In the genomic region with DNA sequence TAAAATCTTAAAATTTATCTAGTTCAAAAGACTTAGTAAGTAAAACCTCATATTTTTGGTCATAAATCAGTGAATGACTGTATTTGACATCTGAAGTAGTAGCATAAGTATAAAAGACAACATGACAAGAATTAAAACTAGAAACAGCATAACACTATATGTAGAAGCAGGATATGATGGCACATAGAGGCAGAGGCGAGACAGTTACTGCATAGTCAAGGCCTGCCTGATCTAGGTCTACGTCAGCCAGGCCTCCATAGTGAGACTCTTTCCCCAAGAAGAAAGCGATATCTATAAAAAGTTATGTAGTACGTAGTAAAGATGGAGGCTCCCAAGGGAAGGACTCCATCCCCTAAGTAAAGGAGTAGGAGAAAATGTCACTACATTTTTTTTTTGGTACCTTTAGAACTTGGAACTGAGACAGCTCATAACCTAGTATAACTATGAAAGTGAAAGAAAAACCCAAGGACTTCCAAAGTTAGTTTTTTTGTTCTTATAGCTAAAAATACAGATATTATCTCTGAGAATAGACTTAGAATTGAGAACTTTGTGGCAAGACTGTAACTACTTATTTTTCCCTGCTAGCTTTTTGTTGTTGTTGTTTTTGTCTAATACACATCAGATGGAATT, we compare ENCODE assay signal across 26 mouse cellular contexts. TPM values are rescaled to one million over a fixed set of nuclear protein-coding genes. Genes with fewer than 3 reads are reported as not detected.
A peak's percentile ranks its signal among the peaks of the same experiment; 100 is the strongest.
DNase-seq lines count a peak whose midpoint lies in the region; ATAC-seq and TF ChIP-seq lines count a peak whose summit lies in the region.
"Had no signal": no experiment of that assay in that cellular context is flagged by ENCODE, and none has a peak within 500 bp of the region (broad histone marks: within the 10 kb centered on the region; RNA-seq: fewer than 3 reads in every experiment).

No protein-coding gene starts in this region.

- peak; percentile 33 for DNase-seq in CD4-positive, CD25-positive, alpha-beta regulatory T cell, adult 2 months (ENCODE audit: low read depth, low spot score)
- DNase-seq in left cerebral cortex, postnatal 4 days: no peak
- no peak for DNase-seq in kidney, adult 2 months
- DNase-seq in adrenal gland, adult 2 months: no peak
- DNase-seq: adrenal gland, adult 8-10 months; adrenal gland, postnatal 14 days; adrenal gland, postnatal 36 days; cerebellum, adult 18-20 months; cerebellum, adult 8-10 months; cerebellum, adult 9-11 months; cerebellum, postnatal 14 days; cerebellum, postnatal 36 days; embryo, embryonic 11 days had no signal

- no peaks in the 10 kb centered on the region for H3K4me1 ChIP-seq in neural tube, embryonic 15.5 days
- no peaks in the 10 kb centered on the region for H3K4me1 ChIP-seq in kidney, adult 2 months (ENCODE audit: control insufficient read depth, insufficient read depth, low read length)
- H3K4me1 ChIP-seq: embryonic facial prominence, embryonic 13.5 days; embryonic facial prominence, embryonic 15.5 days; forebrain, embryonic 10.5 days; forebrain, embryonic 12.5 days had no signal

- no peak overlapping the region for H3K9ac ChIP-seq in neural tube, embryonic 15.5 days (replicated peaks)
- H3K9ac ChIP-seq: embryonic facial prominence, embryonic 13.5 days; embryonic facial prominence, embryonic 15.5 days; forebrain, embryonic 12.5 days had no signal

- WGBS in neural tube, embryonic 15.5 days: 91% methylated on average over 4 of the region's 4 CpGs
- 94% methylated on average over 4 of the region's 4 CpGs for WGBS in kidney, adult 2 months

- no peak overlapping the region for H3K4me2 ChIP-seq in neural tube, embryonic 15.5 days
- H3K4me2 ChIP-seq: embryonic facial prominence, embryonic 13.5 days; embryonic facial prominence, embryonic 15.5 days; forebrain, embryonic 12.5 days had no signal

- no peaks in the 10 kb centered on the region for H3K27me3 ChIP-seq in neural tube, embryonic 15.5 days (replicated peaks)
- H3K27me3 ChIP-seq in kidney, adult 2 months (replicated peaks; ENCODE audit: control insufficient read depth, insufficient read depth, low read length): no peaks in the 10 kb centered on the region
- H3K27me3 ChIP-seq: CH12.LX; embryonic facial prominence, embryonic 13.5 days; embryonic facial prominence, embryonic 15.5 days; forebrain, embryonic 12.5 days; Patski had no signal

- no peak for TF ChIP-seq CTCF in kidney, adult 2 months (conservative IDR thresholded peaks at IDR 0.05; ENCODE audit: insufficient read depth, insufficient read length, low read depth, low read length)

- intact Hi-C loops in left cerebral cortex, postnatal 4 days (cut with DNase I): loop anchor here (10.0 kb wide), 3 partner anchors 263 to 483 kb away; partner anchors contain the start of genes Abca14, Abca15, Crym and Tmem159

- no peak overlapping the region for H3K4me3 ChIP-seq in neural tube, embryonic 15.5 days (replicated peaks)
- H3K4me3 ChIP-seq in kidney, adult 2 months (ENCODE audit: insufficient read depth, low read depth, low read length): no peak overlapping the region
- H3K4me3 ChIP-seq: embryonic facial prominence, embryonic 13.5 days; embryonic facial prominence, embryonic 15.5 days; erythroblast, embryonic 14.5 days; forebrain, embryonic 10.5 days; forebrain, embryonic 12.5 days had no signal

- no peaks in the 10 kb centered on the region for H3K36me3 ChIP-seq in neural tube, embryonic 15.5 days
- no peaks in the 10 kb centered on the region for H3K36me3 ChIP-seq in kidney, adult 2 months (ENCODE audit: control insufficient read depth, insufficient read depth, low read length)
- H3K36me3 ChIP-seq: forebrain, embryonic 12.5 days had no signal

- H3K9me3 ChIP-seq in neural tube, embryonic 15.5 days (replicated peaks): no peaks in the 10 kb centered on the region
- H3K9me3 ChIP-seq: embryonic facial prominence, embryonic 13.5 days; embryonic facial prominence, embryonic 15.5 days; forebrain, embryonic 10.5 days; forebrain, embryonic 12.5 days; G1E had no signal

- peak; percentile 62 for ATAC-seq in activated CD4-positive, CD25-positive, alpha-beta regulatory T cell, adult 4 months
- peak; percentile 60 for ATAC-seq in inflammation-experienced regulatory T-cells, adult 6 months
- no peak for ATAC-seq in neural tube, embryonic 15.5 days (ENCODE audit: low FRiP score)
- ATAC-seq: forebrain, embryonic 14.5 days; forebrain, embryonic 16.5 days; Patski had no signal

- no peak overlapping the region for H3K27ac ChIP-seq in neural tube, embryonic 15.5 days (replicated peaks)
- H3K27ac ChIP-seq in kidney, adult 2 months (ENCODE audit: insufficient read depth, low read depth, low read length): no peak overlapping the region
- H3K27ac ChIP-seq: embryonic facial prominence, embryonic 13.5 days; embryonic facial prominence, embryonic 15.5 days; forebrain, embryonic 10.5 days; forebrain, embryonic 12.5 days had no signal

- TF ChIP-seq POLR2A in kidney, adult 2 months (IDR thresholded peaks at IDR 0.05; ENCODE audit: low read depth, low read length): no peak

RNA-seq across cellular contexts. Expression of gene Eri2, which starts 48.1 kb away (rescaled TPM):
- 10 to 100 TPM in 1 of 2 experiments, 1 to 10 TPM in 1; 9.2 to 12.0 TPM for polyA plus RNA-seq in activated CD4-positive, CD25-positive, alpha-beta regulatory T cell, adult 4 months (2017; shearing (Covaris generic))
- 10 to 100 TPM in 1 of 3 experiments, 1 to 10 TPM in 2; 7.2 to 14.3 (median 8.1) TPM for polyA plus RNA-seq in inflammation-experienced regulatory T-cells, adult 6 months (2017; shearing (Covaris generic))
- 15.3 and 16.2 TPM in 2 replicates for polyA plus RNA-seq in neural tube, embryonic 15.5 days (2015; fragmentation: Nextera tagmentation; extraction: Ambion mirVana)
- 10 to 100 TPM in 1 of 2 experiments, 1 to 10 TPM in 1; 9.2 to 10.2 TPM for total RNA-seq in left cerebral cortex, postnatal 4 days (2021)
- 0.90 and 1.1 TPM in 2 replicates for polyA plus RNA-seq in kidney, adult 2 months (2012; rRNA removed)
- 1 to 10 TPM; 5.2 to 6.1 TPM for total RNA-seq in adrenal gland, adult 2 months (2021)
- 0.25 and 0.30 TPM in 2 replicates for polyA plus RNA-seq in adrenal gland, adult 2 months (2012; rRNA removed)

RNA-seq across cellular contexts. Expression of gene Rexo5, which starts 48.1 kb away (rescaled TPM):
- 10 to 100 TPM; 33.8 to 56.3 TPM for polyA plus RNA-seq in activated CD4-positive, CD25-positive, alpha-beta regulatory T cell, adult 4 months (2017; shearing (Covaris generic))
- polyA plus RNA-seq in inflammation-experienced regulatory T-cells, adult 6 months (2017; shearing (Covaris generic)): 10 to 100 TPM; 32.0 to 39.9 (median 33.8) TPM
- 6.0 and 15.7 TPM in 2 replicates for polyA plus RNA-seq in neural tube, embryonic 15.5 days (2015; fragmentation: Nextera tagmentation; extraction: Ambion mirVana)
- 1 to 10 TPM; 7.2 to 7.9 TPM for total RNA-seq in left cerebral cortex, postnatal 4 days (2021)
- polyA plus RNA-seq in kidney, adult 2 months (2012; rRNA removed): 2.1 and 2.2 TPM in 2 replicates
- total RNA-seq in adrenal gland, adult 2 months (2021): 1 to 10 TPM; 5.9 to 6.5 TPM
- 0.49 and 1.5 TPM in 2 replicates for polyA plus RNA-seq in adrenal gland, adult 2 months (2012; rRNA removed)

RNA-seq across cellular contexts. Expression of gene Lyrm1, which starts 53.7 kb away (rescaled TPM):
- polyA plus RNA-seq in activated CD4-positive, CD25-positive, alpha-beta regulatory T cell, adult 4 months (2017; shearing (Covaris generic)): 10 to 100 TPM; 20.3 to 22.3 TPM
- 10 to 100 TPM; 16.8 to 26.1 (median 17.9) TPM for polyA plus RNA-seq in inflammation-experienced regulatory T-cells, adult 6 months (2017; shearing (Covaris generic))
- polyA plus RNA-seq in neural tube, embryonic 15.5 days (2015; fragmentation: Nextera tagmentation; extraction: Ambion mirVana): 16.7 and 17.9 TPM in 2 replicates
- total RNA-seq in left cerebral cortex, postnatal 4 days (2021): 1 to 10 TPM; 9.0 to 9.7 TPM
- polyA plus RNA-seq in kidney, adult 2 months (2012; rRNA removed): 4.7 and 6.7 TPM in 2 replicates
- 10 to 100 TPM; 11.4 to 12.3 TPM for total RNA-seq in adrenal gland, adult 2 months (2021)
- 0.38 and 0.83 TPM in 2 replicates for polyA plus RNA-seq in adrenal gland, adult 2 months (2012; rRNA removed)

RNA-seq across cellular contexts. Expression of gene Dcun1d3, which starts 54.2 kb away (rescaled TPM):
- 1 to 10 TPM; 6.1 to 7.7 TPM for polyA plus RNA-seq in activated CD4-positive, CD25-positive, alpha-beta regulatory T cell, adult 4 months (2017; shearing (Covaris generic))
- polyA plus RNA-seq in inflammation-experienced regulatory T-cells, adult 6 months (2017; shearing (Covaris generic)): 1 to 10 TPM; 5.8 to 10.0 (median 9.4) TPM
- polyA plus RNA-seq in neural tube, embryonic 15.5 days (2015; fragmentation: Nextera tagmentation; extraction: Ambion mirVana): 15.8 and 18.1 TPM in 2 replicates
- 10 to 100 TPM; 26.0 to 31.8 TPM for total RNA-seq in left cerebral cortex, postnatal 4 days (2021)
- polyA plus RNA-seq in kidney, adult 2 months (2012; rRNA removed): 7.6 and 8.6 TPM in 2 replicates
- total RNA-seq in adrenal gland, adult 2 months (2021): 10 to 100 TPM; 26.8 to 44.8 TPM
- polyA plus RNA-seq in adrenal gland, adult 2 months (2012; rRNA removed): 6.5 and 6.7 TPM in 2 replicates
